11 mouse cellular contexts compared by ENCODE assay signal in the genomic region with DNA sequence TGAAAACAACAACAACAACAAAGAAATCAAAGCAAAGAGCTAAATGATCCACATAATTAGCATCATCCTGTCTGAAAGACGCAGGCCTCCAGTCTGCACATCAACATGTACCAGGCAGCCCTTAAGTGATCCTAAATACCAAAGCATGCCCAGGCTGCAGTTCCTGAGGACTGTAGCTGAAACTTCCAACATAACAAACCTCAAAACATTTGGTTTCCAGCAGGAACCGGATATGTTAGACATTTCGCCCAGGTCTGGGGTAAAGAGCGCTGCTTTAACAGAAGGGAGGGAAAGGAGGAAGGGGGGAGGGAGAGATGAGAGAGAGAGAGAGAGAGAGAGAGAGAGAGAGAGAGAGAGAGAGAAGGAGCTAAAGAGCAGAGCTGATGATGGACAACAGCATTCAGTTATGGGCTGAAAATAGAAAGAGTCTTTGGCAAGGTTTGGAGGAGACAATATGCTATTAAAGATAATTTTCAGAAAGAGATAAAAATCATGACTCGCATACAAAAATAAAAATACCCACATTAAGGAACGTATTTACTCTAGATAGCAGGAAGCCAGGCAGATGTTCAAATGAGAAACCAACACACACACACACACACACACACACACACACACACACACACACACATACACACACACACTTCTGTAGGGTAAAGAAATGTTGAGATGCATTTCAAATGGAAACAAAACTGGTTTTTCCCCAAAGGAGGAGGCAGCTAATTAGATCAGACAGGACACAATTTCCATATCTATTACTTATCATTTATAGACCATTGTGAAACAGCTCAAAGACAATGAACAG. TPM values are rescaled to one million over a fixed set of nuclear protein-coding genes. Genes with fewer than 3 reads are reported as not detected.
DNase-seq lines count a peak whose midpoint lies in the region; ATAC-seq and TF ChIP-seq lines count a peak whose summit lies in the region.
"Had no signal": no experiment of that assay in that cellular context is flagged by ENCODE, and none has a peak within 500 bp of the region (broad histone marks: within the 10 kb centered on the region; RNA-seq: fewer than 3 reads in every experiment).

No protein-coding gene starts in this region.

- H3K36me3 ChIP-seq in heart, embryonic 12.5 days, result no peaks in the 10 kb centered on the region
- no peaks in the 10 kb centered on the region for H3K36me3 ChIP-seq in midbrain, embryonic 11.5 days (ENCODE audit: control insufficient read depth, insufficient read depth, low read length)
- H3K36me3 ChIP-seq in midbrain, embryonic 16.5 days (ENCODE audit: control insufficient read depth, insufficient read depth, low read length), result no peaks in the 10 kb centered on the region
- H3K36me3 ChIP-seq in intestine, postnatal 0 days (ENCODE audit: control insufficient read depth, insufficient read depth), result no peaks in the 10 kb centered on the region

- H3K9me3 ChIP-seq in heart, embryonic 12.5 days (replicated peaks), result peaks cover 3% of the 10 kb centered on the region; the same call in 1 of the 2 replicates
- H3K9me3 ChIP-seq in midbrain, embryonic 11.5 days (ENCODE audit: control insufficient read depth, low read length), result no peaks in the 10 kb centered on the region
- no peaks in the 10 kb centered on the region for H3K9me3 ChIP-seq in midbrain, embryonic 16.5 days (replicated peaks; ENCODE audit: control insufficient read depth, low read length, poor library complexity, severe bottlenecking)
- no peaks in the 10 kb centered on the region for H3K9me3 ChIP-seq in intestine, postnatal 0 days (ENCODE audit: control insufficient read depth)

- TF ChIP-seq CTCF in intestine, postnatal 0 days (IDR thresholded peaks at IDR 0.05; ENCODE audit: low read depth), result no peak

- H3K9ac ChIP-seq in heart, embryonic 12.5 days, result no peak overlapping the region
- no peak overlapping the region for H3K9ac ChIP-seq in midbrain, embryonic 11.5 days (ENCODE audit: low read length)
- no peak overlapping the region for H3K9ac ChIP-seq in midbrain, embryonic 16.5 days (ENCODE audit: low read depth, low read length)
- H3K9ac ChIP-seq in intestine, postnatal 0 days (ENCODE audit: low read depth, low read length), result no peak overlapping the region

- no peak overlapping the region for H3K4me3 ChIP-seq in heart, embryonic 12.5 days
- no peak overlapping the region for H3K4me3 ChIP-seq in midbrain, embryonic 11.5 days (ENCODE audit: low read depth, low read length)
- no peak overlapping the region for H3K4me3 ChIP-seq in midbrain, embryonic 16.5 days (ENCODE audit: low read depth, low read length)
- H3K4me3 ChIP-seq in intestine, postnatal 0 days (ENCODE audit: low read depth, low read length), result no peak overlapping the region
- H3K4me3 ChIP-seq: megakaryocyte, embryonic 14.5 days had no signal

- ATAC-seq in heart, embryonic 12.5 days (ENCODE audit: insufficient number of reproducible peaks, low FRiP score), result no peak
- no peak for ATAC-seq in midbrain, embryonic 11.5 days (ENCODE audit: low FRiP score)
- ATAC-seq in midbrain, embryonic 16.5 days, result no peak
- ATAC-seq in common myeloid progenitor, adult 5-6 weeks (replicated peaks; ENCODE audit: low read depth, poor library complexity, severe bottlenecking), result 0 out of 2 replicates have a peak, but pooled peaks have one; percentile 16
- ATAC-seq in intestine, postnatal 0 days, result no peak
- ATAC-seq: hindbrain, embryonic 16.5 days had no signal

- H3K4me1 ChIP-seq in heart, embryonic 12.5 days (replicated peaks), result peaks cover 35% of the 10 kb centered on the region
- no peaks in the 10 kb centered on the region for H3K4me1 ChIP-seq in midbrain, embryonic 11.5 days (ENCODE audit: control insufficient read depth, insufficient read depth, low read length)
- H3K4me1 ChIP-seq in midbrain, embryonic 16.5 days (ENCODE audit: control insufficient read depth, insufficient read depth, low read length), result no peaks in the 10 kb centered on the region
- H3K4me1 ChIP-seq in intestine, postnatal 0 days (replicated peaks; ENCODE audit: control insufficient read depth, insufficient read depth, low read length), result no peaks in the 10 kb centered on the region

- H3K4me2 ChIP-seq in heart, embryonic 12.5 days, result no peak overlapping the region
- H3K4me2 ChIP-seq in midbrain, embryonic 11.5 days, result no peak overlapping the region
- no peak overlapping the region for H3K4me2 ChIP-seq in midbrain, embryonic 16.5 days (ENCODE audit: low read length)
- H3K4me2 ChIP-seq in intestine, postnatal 0 days (replicated peaks; ENCODE audit: low read depth), result no peak overlapping the region

- no peaks in the 10 kb centered on the region for H3K27me3 ChIP-seq in heart, embryonic 12.5 days (replicated peaks)
- H3K27me3 ChIP-seq in midbrain, embryonic 11.5 days (ENCODE audit: control insufficient read depth, insufficient read depth, low read length), result no peaks in the 10 kb centered on the region
- H3K27me3 ChIP-seq in midbrain, embryonic 16.5 days (ENCODE audit: control insufficient read depth, insufficient read depth, low read depth, low read length), result no peaks in the 10 kb centered on the region; the same call in 1 of the 2 replicates
- H3K27me3 ChIP-seq in intestine, postnatal 0 days (replicated peaks; ENCODE audit: control insufficient read depth, insufficient read depth, low read length), result no peaks in the 10 kb centered on the region

- no peak for DNase-seq in heart, postnatal 36 days
- peak; percentile 60 for DNase-seq in midbrain, embryonic 11.5 days (ENCODE audit: low spot score, missing footprints)
- DNase-seq in naive thymus-derived CD4-positive, alpha-beta T cell, adult 2 months (ENCODE audit: low read depth), result peak; percentile 77
- no peak for DNase-seq in gastrocnemius, postnatal 14 days
- DNase-seq: thymus, postnatal 14 days had no signal

- peak overlapping the region; percentile 73 for H3K27ac ChIP-seq in heart, embryonic 12.5 days (ENCODE audit: poor library complexity, severe bottlenecking)
- H3K27ac ChIP-seq in midbrain, embryonic 11.5 days (ENCODE audit: low read depth, low read length), result no peak overlapping the region
- H3K27ac ChIP-seq in midbrain, embryonic 16.5 days (ENCODE audit: low read length), result no peak overlapping the region
- no peak overlapping the region for H3K27ac ChIP-seq in intestine, postnatal 0 days (ENCODE audit: low read depth, low read length)

- intact Hi-C loops in heart, postnatal 36 days (cut with DNase I), result no loop called here
- intact Hi-C loops in gastrocnemius, postnatal 14 days (cut with DNase I; ENCODE audit: low total_unique reads), result no loop called here

- WGBS in heart, embryonic 12.5 days, result 34% methylated on average over 6 of the region's 6 CpGs
- WGBS in midbrain, embryonic 11.5 days, result 80% methylated on average over 6 of the region's 6 CpGs
- WGBS in midbrain, embryonic 16.5 days, result 70% methylated on average over 6 of the region's 6 CpGs
- 67% methylated on average over 6 of the region's 6 CpGs for WGBS in intestine, postnatal 0 days

RNA-seq across cellular contexts. Expression of a gene that starts 49.5 kb away (rescaled TPM):
- 22.6 and 23.7 TPM in 2 replicates for polyA plus RNA-seq in heart, embryonic 12.5 days (2016; fragmentation: Nextera tagmentation; extraction: Ambion mirVana)
- 100 to 1,000 TPM; 339 to 436 TPM for total RNA-seq in heart, postnatal 36 days (2021)
- 5.1 and 5.3 TPM in 2 replicates for polyA plus RNA-seq in midbrain, embryonic 11.5 days (2014; fragmentation: Nextera tagmentation; extraction: Ambion mirVana)
- polyA plus RNA-seq in midbrain, embryonic 16.5 days (2015; fragmentation: Nextera tagmentation; extraction: Ambion mirVana), result 4.0 and 5.5 TPM in 2 replicates
- 18.0 and 18.1 TPM in 2 replicates for total RNA-seq in common myeloid progenitor, adult 5-6 weeks (2017)
- polyA plus RNA-seq in intestine, postnatal 0 days (2015; fragmentation: Nextera tagmentation; extraction: Ambion mirVana), result 11.1 and 11.3 TPM in 2 replicates
- 10 to 100 TPM; 11.6 to 16.6 TPM for total RNA-seq in gastrocnemius, postnatal 14 days (2021)

Comparison
In these comparisons a context has a peak if more than half of its experiments do, and no peak if none do; other contexts are left out.
1. DNase-seq: peak in midbrain, embryonic 11.5 days (single experiment) and naive thymus-derived CD4-positive, alpha-beta T cell, adult 2 months (single experiment); none in heart, postnatal 36 days (0 of 2) and gastrocnemius, postnatal 14 days (single experiment).